Mouse (Mus musculus) neural tube, embryonic 13.5 days (tissue): ENCODE results near the gene E130308A19Rik. TPM values are rescaled to one million over a fixed set of nuclear protein-coding genes. Genes with fewer than 3 reads are reported as not detected.

Experiments
- ATAC-seq: fragments of 200-750 bp; cut with Nextera tagmentation; 2 replicates; pipeline ENCODE4 v1.8.0; 2017; ENCODE audit warnings: low read depth, mild to moderate bottlenecking, moderate TSS enrichment, moderate library complexity
- H3K27ac ChIP-seq: fragments of 300-500 bp; sonication (generic); replicated peaks from 2 replicates; pipeline ENCODE4 v1.5.1; 2015; ENCODE audit warnings: moderate library complexity, mild to moderate bottlenecking, inconsistent platforms
- H3K27me3 ChIP-seq: fragments of 300-500 bp; sonication (generic); 2 replicates; pipeline ENCODE4 v1.6.1; 2015; ENCODE audit warnings: mild to moderate bottlenecking, inconsistent platforms
- H3K36me3 ChIP-seq: fragments of 300-500 bp; sonication (generic); 2 replicates; pipeline ENCODE4 v1.6.1; 2015; ENCODE audit warnings: mild to moderate bottlenecking, inconsistent platforms
- H3K4me1 ChIP-seq: fragments of 300-500 bp; sonication (generic); replicated peaks from 2 replicates; pipeline ENCODE4 v1.6.1; 2015; ENCODE audit warnings: inconsistent platforms
- H3K4me2 ChIP-seq: fragments of 300-500 bp; sonication (generic); 2 replicates; pipeline ENCODE4 v1.6.1; 2015; ENCODE audit warnings: inconsistent platforms, mild to moderate bottlenecking, moderate library complexity
- H3K4me3 ChIP-seq: fragments of 300-500 bp; sonication (generic); 2 replicates; pipeline ENCODE4 v1.5.1; 2015; ENCODE audit warnings: mild to moderate bottlenecking, inconsistent platforms
- H3K9ac ChIP-seq: fragments of 300-500 bp; sonication (generic); 2 replicates; pipeline ENCODE4 v1.6.1; 2015; ENCODE audit warnings: moderate library complexity, mild to moderate bottlenecking, inconsistent platforms
- H3K9me3 ChIP-seq: fragments of 300-500 bp; sonication (generic); 2 replicates; pipeline ENCODE4 v1.6.1; 2016; ENCODE audit warnings: inconsistent platforms
- WGBS: fragments of 180-500 bp; shearing (Covaris S2); methylation state at CpG from one replicate; pipeline ENCODE4 v1.1.7; 2015; 5-methylcytosine and 5-hydroxymethylcytosine counted together
- polyA plus RNA-seq: library from polyadenylated mRNA; unstranded; fragments of >200 nt; fragmentation: Nextera tagmentation; extraction: Ambion mirVana; gene quantifications from 2 replicates; pipeline ENCODE4 v1.2.1, GENCODE M21; 2015

E130308A19Rik gene
- polyA plus RNA-seq, 1 experiment from 2014 or later = 60.5 TPM

- Histone ChIP-seq H3K27ac (no peak overlapping the region), H3K4me3 (no peak overlapping the region), H3K9ac (no peak overlapping the region), H3K9me3 (no peaks in the 10 kb centered on the region), H3K27me3 (no peaks in the 10 kb centered on the region), H3K4me2 (no peak overlapping the region), H3K36me3 (no peaks in the 10 kb centered on the region), H3K4me1 (peaks cover 46% of the 10 kb centered on the region)
- 80% methylated on average over 2 of the region's 2 CpGs for WGBS
- no peak for ATAC-seq
Observed at GRCm38 (mm10) chr4:59642657-59643056, 16.6 kb downstream of the E130308A19Rik start.

GRCm38 (mm10) chr4:59644431-59644830 is 18.4 kb downstream of the E130308A19Rik start:
- Histone ChIP-seq H3K36me3 (no peaks in the 10 kb centered on the region), H3K27ac (peak overlapping the region; percentile 46; the same call in 1 of the 2 replicates), H3K9me3 (no peaks in the 10 kb centered on the region), H3K4me2 (no peak overlapping the region), H3K9ac (no peak overlapping the region), H3K27me3 (no peaks in the 10 kb centered on the region), H3K4me3 (no peak overlapping the region), H3K4me1 (peaks cover 43% of the 10 kb centered on the region)
- no peak for ATAC-seq
- WGBS = 90% methylated on average over 3 of the region's 3 CpGs

- 34% methylated on average over 4 of the region's 4 CpGs for WGBS
- peak; percentile 71 for ATAC-seq
- Histone ChIP-seq H3K27ac (no peak overlapping the region), H3K4me2 (no peak overlapping the region), H3K9me3 (no peaks in the 10 kb centered on the region), H3K4me1 (peaks cover 43% of the 10 kb centered on the region), H3K4me3 (no peak overlapping the region), H3K9ac (no peak overlapping the region), H3K27me3 (no peaks in the 10 kb centered on the region), H3K36me3 (no peaks in the 10 kb centered on the region)
Observed at GRCm38 (mm10) chr4:59644992-59645391, 19.0 kb downstream of the E130308A19Rik start.

- Histone ChIP-seq H3K27me3 (no peaks in the 10 kb centered on the region), H3K9ac (no peak overlapping the region)
Observed at GRCm38 (mm10) chr4:59645610-59646009, 19.6 kb downstream of the E130308A19Rik start.

GRCm38 (mm10) chr4:59646020-59646696 is 20.1 kb downstream of the E130308A19Rik start:
- no peak for ATAC-seq
- Histone ChIP-seq H3K27me3 (no peaks in the 10 kb centered on the region), H3K36me3 (no peaks in the 10 kb centered on the region), H3K9ac (no peak overlapping the region), H3K4me1 (peaks cover 42% of the 10 kb centered on the region), H3K9me3 (no peaks in the 10 kb centered on the region), H3K4me3 (no peak overlapping the region), H3K27ac (no peak overlapping the region), H3K4me2 (no peak overlapping the region)
- WGBS = 92% methylated on average over 10 of the region's 10 CpGs

More at GRCm38 (mm10) chr4:59645610-59646009, 19.6 kb downstream of the E130308A19Rik start:
- WGBS = 91% methylated on average over 2 of the region's 2 CpGs
- Histone ChIP-seq H3K4me2 (no peak overlapping the region), H3K9me3 (no peaks in the 10 kb centered on the region), H3K4me3 (no peak overlapping the region), H3K36me3 (no peaks in the 10 kb centered on the region), H3K4me1 (peaks cover 43% of the 10 kb centered on the region), H3K27ac (no peak overlapping the region)
- ATAC-seq = no peak

- WGBS = 92% methylated on average over 5 of the region's 5 CpGs
- no peaks in the 10 kb centered on the region for H3K9me3 ChIP-seq
- H3K27ac ChIP-seq = no peak overlapping the region
- no peak overlapping the region for H3K4me2 ChIP-seq
- H3K4me3 ChIP-seq = no peak overlapping the region
- H3K4me1 ChIP-seq = peaks cover 17% of the 10 kb centered on the region
- ATAC-seq = no peak
- H3K9ac ChIP-seq = no peak overlapping the region
- H3K27me3 ChIP-seq = no peaks in the 10 kb centered on the region
- H3K36me3 ChIP-seq = no peaks in the 10 kb centered on the region
Observed at GRCm38 (mm10) chr4:59649119-59649518, 23.1 kb downstream of the E130308A19Rik start.

GRCm38 (mm10) chr4:59652166-59652681 is 26.2 kb downstream of the E130308A19Rik start:
- Histone ChIP-seq H3K27me3 (no peaks in the 10 kb centered on the region), H3K9me3 (no peaks in the 10 kb centered on the region), H3K4me1 (peaks cover 17% of the 10 kb centered on the region), H3K9ac (no peak overlapping the region), H3K4me3 (no peak overlapping the region), H3K27ac (no peak overlapping the region), H3K36me3 (no peaks in the 10 kb centered on the region), H3K4me2 (no peak overlapping the region)
- 89% methylated on average over 1 of the region's 1 CpGs for WGBS
- no peak for ATAC-seq

- Histone ChIP-seq H3K36me3 (no peaks in the 10 kb centered on the region), H3K4me2 (no peak overlapping the region), H3K4me3 (no peak overlapping the region), H3K4me1 (peaks cover 13% of the 10 kb centered on the region), H3K27me3 (no peaks in the 10 kb centered on the region), H3K9ac (no peak overlapping the region), H3K27ac (no peak overlapping the region), H3K9me3 (no peaks in the 10 kb centered on the region)
- WGBS = 80% methylated on average over 5 of the region's 5 CpGs
- no peak for ATAC-seq
Observed at GRCm38 (mm10) chr4:59656061-59656642, 30.1 kb downstream of the E130308A19Rik start.

- H3K4me2 ChIP-seq = no peak overlapping the region
Observed at GRCm38 (mm10) chr4:59662163-59662562, 36.2 kb downstream of the E130308A19Rik start.

GRCm38 (mm10) chr4:59663451-59663850 is 37.4 kb downstream of the E130308A19Rik start:
- WGBS = 92% methylated on average over 6 of the region's 6 CpGs
- H3K27ac ChIP-seq = no peak overlapping the region
- H3K4me3 ChIP-seq = no peak overlapping the region
- no peaks in the 10 kb centered on the region for H3K27me3 ChIP-seq
- H3K4me1 ChIP-seq = peaks cover 10% of the 10 kb centered on the region; the same call in 1 of the 2 replicates
- no peaks in the 10 kb centered on the region for H3K9me3 ChIP-seq
- H3K36me3 ChIP-seq = peaks cover 9% of the 10 kb centered on the region
- no peak overlapping the region for H3K4me2 ChIP-seq
- ATAC-seq = no peak
- no peak overlapping the region for H3K9ac ChIP-seq

More at GRCm38 (mm10) chr4:59662163-59662562, 36.2 kb downstream of the E130308A19Rik start:
- Histone ChIP-seq H3K27ac (no peak overlapping the region), H3K27me3 (no peaks in the 10 kb centered on the region), H3K4me1 (0 out of 2 replicates have a peak, but pooled peaks cover under 1% of the 10 kb centered on the region), H3K36me3 (peaks cover 9% of the 10 kb centered on the region), H3K4me3 (no peak overlapping the region), H3K9ac (no peak overlapping the region), H3K9me3 (no peaks in the 10 kb centered on the region)
- 85% methylated on average over 1 of the region's 1 CpGs for WGBS
- no peak for ATAC-seq

- no peak overlapping the region for H3K27ac ChIP-seq
- no peak overlapping the region for H3K4me3 ChIP-seq
- H3K9ac ChIP-seq = no peak overlapping the region
- no peaks in the 10 kb centered on the region for H3K27me3 ChIP-seq
- WGBS = 80% methylated on average over 3 of the region's 3 CpGs
- ATAC-seq = no peak
- no peak overlapping the region for H3K4me2 ChIP-seq
- H3K4me1 ChIP-seq = peaks cover 10% of the 10 kb centered on the region; the same call in 1 of the 2 replicates
- no peaks in the 10 kb centered on the region for H3K9me3 ChIP-seq
- peaks cover 6% of the 10 kb centered on the region; the same call in 1 of the 2 replicates for H3K36me3 ChIP-seq
Observed at GRCm38 (mm10) chr4:59666550-59667317, 40.7 kb downstream of the E130308A19Rik start.

GRCm38 (mm10) chr4:59668050-59668449 is 42.0 kb downstream of the E130308A19Rik start:
- Histone ChIP-seq H3K4me3 (no peak overlapping the region), H3K9ac (no peak overlapping the region), H3K27me3 (no peaks in the 10 kb centered on the region), H3K9me3 (no peaks in the 10 kb centered on the region), H3K27ac (no peak overlapping the region), H3K36me3 (no peaks in the 10 kb centered on the region), H3K4me2 (no peak overlapping the region), H3K4me1 (peaks cover 10% of the 10 kb centered on the region; the same call in 1 of the 2 replicates)
- no peak for ATAC-seq
- WGBS = 62% methylated on average over 3 of the region's 3 CpGs
